Mouse (Mus musculus) monocyte, adult 2 months (primary cell): ENCODE results near the gene Ephx1.
"Not testable (repeated sequence)": the region's sequence is repeated elsewhere in the genome, so short reads cannot be mapped to it uniquely, and the experiment has no call there.

Experiments used
- DNase-seq, 2 experiments: peaks; one replicate each; pipeline ENCODE4 v3.0.0; 2022; ENCODE audit warnings: low spot score in 2 of 2, low read depth in 1 of 2

Ephx1 gene

DNA sequence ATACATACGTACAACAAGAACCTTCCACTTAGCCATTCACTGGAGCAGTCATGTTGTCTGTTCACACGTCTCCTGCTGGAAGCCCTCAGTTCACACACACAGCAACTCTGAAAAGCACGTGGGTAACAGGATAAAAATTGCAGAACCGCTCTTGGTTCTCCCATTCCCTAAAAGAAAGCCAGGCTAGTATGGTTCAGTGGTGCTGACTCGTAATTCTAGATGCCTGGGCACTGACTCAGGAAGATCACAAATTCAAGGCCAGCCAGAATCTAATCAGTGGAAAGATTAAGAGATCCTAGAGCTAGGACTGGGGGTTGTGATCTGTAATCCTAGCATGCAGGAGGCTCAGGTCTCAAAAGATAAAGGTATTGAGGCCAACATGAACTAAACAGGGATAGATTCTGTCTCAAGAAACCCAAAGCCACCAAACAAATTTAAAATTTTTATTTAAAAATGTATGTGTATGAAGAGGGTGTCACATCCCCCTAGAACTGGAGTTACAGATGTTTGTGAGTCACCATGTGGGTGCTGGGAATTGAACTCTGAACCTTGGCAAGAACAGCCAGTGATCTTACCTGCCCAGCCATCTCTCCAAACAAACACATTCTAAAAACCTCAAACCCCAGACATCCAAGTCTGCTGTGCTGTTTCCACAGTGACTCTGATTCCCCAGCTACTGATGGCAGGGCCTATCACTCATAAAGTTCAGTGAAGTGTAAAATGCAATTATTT lies at the start of gene Ephx1:
TSS of gene Ephx1 (minus strand) at position 149 of the 732 bp plus-strand sequence.
- no peak for DNase-seq

DNA sequence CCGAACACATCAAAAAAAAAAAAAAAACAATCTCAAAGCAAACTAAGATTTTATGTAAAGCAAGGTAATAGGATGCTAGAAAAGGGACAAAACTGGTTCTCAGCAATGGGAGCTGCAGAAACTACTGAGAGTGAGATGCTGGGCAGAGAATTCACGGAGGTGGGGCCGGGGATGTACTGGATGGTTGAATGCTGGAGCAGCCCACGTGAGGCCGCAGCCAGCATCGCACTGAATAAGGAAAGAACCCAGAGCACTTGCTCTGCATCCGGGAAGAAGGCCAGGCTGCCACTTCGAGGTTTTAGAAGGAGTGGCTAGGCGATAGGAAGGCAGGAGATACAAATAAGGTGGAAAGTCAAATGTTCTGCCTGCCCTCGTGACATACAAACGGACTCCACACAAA lies 49.0 kb upstream of the Ephx1 start:
- DNase-seq, result no peak

DNA sequence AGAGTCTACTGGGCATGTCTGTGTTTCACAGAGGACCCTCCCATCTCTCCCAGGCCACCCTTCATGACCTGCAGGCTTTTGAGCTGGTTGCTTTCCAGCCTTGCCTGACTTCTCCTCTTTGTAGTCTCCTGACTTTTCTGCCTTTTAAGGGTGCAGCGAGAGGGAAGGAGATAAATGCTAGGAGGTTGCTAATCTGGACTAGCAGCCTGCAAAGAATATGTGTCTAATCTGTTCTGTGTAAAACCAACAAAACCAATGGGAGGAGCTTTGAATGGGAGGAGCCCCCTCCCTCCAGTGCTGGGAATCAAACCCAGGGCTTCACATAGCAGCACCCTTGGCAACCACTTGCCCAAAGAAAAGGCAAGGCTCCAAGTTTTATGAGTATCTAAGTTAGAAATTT lies 47.6 kb upstream of the Ephx1 start:
- DNase-seq, result no peak

DNA sequence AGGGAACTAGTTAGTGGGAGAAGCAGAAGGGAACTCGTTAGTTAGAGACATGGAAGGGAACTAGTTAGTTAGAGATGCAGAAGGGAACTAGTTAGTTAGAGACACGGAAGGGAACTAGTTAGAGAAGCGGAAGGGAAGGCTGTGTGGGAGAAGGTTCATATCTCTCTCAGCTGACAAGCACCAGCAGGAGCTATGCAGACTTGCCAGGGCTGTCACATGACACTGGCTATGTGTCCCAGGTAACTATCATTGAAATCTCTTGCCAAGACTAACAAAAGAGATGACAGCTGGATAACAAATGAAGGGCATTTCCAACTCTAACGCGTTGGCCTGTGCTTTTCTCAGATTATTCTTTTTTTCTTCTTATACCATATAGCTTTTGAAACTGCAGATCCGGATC lies 43.9 kb upstream of the Ephx1 start:
- no peak for DNase-seq

DNA sequence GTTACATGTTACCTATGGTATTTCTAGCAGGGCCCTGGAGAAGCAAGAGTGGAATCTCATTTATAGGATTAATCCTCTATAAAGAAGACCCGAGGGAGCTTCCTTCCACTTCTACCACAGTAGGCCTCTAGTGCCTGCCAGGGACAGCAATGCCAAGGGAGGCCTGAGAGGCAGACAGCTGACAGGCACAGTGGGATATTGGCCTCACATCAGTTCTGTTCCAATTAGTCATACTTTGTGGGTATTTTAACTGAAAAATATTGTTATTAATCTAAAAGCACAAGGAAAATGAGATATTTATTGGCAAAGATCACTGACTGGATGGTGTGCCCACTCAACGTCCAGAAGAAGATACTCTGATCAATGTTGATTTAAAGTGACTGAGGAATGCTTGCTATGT lies 43.3 kb upstream of the Ephx1 start:
- DNase-seq, result no peak

DNA sequence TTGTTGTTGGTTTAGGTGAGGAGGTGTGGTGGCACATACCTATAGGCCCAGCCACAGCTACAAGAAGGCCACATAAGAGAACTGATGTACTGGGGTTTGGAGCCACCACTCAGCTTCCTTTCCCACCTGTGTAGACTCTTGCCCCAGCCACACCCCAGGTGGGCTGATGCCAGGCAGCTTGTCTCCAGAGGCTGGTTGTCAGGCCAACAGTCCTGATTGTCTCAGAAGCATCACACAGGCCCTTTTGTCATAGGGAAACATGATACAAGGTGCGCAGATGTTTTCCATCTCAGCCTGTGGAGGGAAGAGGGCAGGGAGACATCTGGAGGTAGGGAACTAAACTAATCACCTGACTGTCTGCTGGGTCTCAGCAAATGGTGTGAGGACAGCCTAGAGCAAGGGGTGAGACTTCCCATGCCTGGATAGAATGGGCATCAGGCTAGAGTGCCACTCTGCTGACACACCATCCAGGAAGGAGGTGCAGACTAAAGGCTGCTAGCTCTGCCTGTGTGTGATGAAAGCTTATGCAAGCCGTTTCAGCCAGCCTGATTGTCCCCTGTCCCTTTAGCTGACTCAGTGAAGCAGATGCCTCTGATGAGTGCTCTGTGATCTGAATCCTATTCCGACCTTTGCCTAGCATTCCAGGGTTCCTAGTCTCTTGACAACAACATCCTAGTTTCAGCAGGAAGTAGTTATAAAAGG lies 41.2 kb upstream of the Ephx1 start:
- DNase-seq, result no peak

DNA sequence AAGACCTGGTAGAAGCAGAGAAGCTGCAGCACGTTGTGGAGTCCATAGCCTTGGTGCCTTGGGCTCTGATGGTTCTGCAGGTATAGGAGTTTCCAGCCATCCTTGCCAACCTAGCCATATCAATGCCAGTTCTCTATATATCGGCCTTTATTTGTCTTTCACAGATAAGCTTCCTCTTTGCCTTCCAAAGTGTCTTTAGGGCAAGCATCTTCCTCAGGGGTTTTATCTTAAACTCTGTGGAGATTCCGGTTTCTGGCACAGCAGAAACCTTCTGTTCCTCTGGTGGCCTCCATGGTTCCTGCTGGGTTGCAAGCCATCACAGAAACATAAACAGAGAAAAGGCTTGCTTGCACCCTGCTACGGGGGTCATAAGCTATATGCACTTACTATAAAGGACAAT lies 32.2 kb upstream of the Ephx1 start:
- DNase-seq, result no peak

DNA sequence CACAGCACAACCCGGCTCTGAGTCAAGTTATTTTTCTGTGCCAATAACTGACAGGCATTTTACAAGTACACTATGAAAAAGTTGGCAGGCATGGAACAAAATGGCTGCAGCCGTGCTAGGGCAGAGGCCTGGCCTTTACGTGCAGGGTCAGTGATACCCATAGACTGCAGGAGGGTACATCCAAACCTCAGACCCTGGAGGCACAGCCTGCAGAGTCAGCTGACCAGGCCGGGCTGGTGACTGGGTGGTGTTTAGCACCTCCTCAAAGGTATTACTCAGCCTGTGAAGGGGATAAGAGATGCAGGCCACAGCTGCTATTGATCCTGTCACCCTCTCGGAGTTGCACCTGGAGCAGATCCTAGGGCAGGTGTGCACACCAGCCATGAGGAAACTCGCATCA lies 30.2 kb upstream of the Ephx1 start, which contains the start of gene 9130409I23Rik:
TSS of gene 9130409I23Rik (plus strand) at position 301 of the 400 bp plus-strand sequence.
- no peak for DNase-seq

DNA sequence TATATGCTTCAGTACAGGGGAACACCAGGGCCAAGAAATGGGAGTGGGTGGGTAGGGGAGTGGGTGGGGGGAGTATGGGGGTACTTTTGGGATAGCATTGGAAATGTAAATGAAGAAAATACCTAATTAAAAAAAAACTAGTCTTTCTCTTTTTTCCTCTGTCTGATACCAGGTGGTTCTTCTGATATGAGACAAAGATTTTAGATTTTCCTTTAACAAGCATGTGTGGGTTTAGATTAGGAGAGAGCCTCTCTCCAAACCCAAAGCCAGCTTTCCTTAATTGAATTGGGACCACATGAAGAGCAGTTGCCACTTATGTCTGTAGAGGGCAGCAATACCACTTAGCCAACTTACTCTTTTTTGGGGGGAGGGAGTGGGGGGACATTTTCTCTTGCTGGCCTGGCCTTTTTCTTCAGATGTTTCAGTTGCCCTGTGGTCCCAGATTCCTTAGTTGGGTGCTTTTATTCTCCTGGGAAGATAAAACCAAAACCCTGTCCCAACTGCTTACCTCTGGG lies 28.7 kb upstream of the Ephx1 start:
- no peak for DNase-seq

DNA sequence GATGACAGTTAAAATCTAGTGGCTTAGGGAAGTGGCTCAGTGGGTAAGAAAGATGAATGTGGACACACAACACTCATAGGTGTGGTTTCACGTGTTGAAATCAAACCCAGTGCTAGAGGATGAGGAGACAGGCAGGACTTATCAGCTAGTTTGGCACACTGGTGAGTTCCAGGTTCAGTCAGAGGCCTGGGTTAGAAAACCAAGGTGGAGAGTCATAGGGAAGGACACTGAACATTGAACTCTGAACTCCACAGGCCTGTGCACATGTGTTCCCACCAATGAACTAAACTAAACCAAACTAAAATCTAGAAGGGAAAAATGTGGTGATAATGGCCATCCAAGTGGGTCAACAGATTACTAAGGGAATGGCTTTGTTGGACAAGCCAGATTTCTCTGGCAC lies 26.8 kb upstream of the Ephx1 start:
- DNase-seq, result no peak

DNA sequence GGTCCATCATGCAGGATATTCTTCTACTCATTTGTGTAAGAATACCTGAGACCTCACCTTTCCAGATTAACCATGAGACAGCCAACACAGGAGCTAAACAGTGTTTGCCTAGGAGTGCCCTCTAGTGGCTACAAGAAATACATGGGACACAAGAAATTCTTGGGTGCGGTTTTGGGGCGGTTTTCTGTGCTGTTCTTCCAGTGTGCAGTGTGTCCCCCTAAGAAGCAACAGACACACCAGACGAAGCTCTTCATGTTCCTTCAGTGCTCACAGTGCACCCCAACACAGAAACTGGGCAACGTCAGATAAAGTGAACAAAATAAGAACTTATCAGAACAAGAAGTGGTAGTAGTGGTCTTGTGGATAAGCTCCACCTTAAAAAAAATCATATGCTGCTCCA lies 18.9 kb upstream of the Ephx1 start:
- no peak for DNase-seq

DNA sequence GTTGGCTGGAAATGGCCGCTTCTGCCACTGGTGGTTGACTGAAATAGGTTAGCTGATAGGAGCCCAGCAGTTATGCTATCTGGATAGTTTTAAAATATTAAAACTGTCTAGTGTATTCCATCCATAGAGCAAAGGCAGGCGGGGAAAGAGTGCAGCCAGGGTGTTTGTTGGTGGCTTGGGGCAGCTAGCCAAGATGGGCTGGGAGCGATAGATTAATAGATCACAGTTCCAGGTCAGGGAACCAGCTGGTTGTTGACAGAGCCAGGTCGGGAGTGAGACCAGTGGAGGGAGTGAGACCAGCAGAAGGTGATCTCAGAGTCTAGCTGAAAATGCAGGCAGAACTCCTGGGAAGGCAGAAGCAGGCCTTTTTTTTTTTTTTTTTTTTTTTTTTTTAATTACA lies 16.9 kb upstream of the Ephx1 start:
- no peak for DNase-seq

DNA sequence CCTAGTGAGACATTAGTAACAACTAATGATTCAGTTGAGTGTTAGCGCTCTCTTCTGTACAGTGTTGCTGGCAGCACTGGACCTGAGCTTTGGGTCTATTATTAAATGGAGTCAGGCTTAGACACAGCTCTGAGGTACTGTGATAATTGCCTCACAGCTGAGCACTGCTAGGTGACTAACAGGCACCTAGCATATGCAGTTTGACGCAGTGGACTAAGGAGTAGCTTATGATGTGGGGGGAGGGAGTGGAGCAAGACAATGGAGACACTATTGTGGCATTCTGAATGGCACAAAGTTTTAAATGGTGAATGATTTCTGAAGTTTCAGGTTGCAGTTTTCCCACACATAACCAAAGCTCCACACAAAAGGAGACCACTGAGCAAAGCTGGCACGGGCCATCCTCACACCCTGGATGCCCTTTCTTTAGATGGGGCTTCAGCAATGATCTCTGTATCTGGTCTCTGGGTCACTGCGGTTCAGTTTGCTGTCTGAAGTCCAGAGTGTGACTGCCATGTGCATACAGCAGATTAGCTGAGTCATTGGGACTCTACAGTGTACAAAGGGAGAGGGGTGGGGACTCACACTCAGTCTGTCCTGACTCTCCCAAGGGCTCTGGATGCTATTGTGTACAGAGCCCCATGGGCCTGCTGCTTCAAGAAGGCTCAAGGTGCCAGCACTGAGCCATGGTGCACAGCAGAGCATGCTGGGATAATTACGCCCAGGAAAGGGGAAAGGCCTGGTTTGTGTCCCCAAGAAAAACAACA lies 14.5 kb upstream of the Ephx1 start:
- DNase-seq, result not testable (repeated sequence)

DNA sequence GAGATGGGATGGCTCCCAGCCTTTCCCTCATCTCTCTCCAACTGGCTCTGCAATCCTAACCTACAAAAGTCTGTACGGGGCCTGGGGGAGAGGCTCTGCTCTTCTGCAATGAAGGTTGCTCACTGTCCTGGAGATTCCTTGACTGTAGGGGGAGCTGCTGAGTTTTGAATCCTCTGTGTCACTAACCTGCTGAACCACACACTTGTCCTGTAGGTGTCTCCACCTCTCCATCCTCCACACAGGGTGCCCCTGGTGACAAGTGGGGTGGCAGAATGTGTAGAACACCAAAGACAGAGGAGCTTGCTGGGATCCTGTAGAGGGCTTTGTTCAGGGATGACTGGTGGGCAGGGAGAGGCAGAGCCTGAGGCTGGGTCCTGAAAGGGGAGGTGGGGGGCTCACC lies 1.6 kb upstream of the Ephx1 start:
- DNase-seq, result no peak

DNA sequence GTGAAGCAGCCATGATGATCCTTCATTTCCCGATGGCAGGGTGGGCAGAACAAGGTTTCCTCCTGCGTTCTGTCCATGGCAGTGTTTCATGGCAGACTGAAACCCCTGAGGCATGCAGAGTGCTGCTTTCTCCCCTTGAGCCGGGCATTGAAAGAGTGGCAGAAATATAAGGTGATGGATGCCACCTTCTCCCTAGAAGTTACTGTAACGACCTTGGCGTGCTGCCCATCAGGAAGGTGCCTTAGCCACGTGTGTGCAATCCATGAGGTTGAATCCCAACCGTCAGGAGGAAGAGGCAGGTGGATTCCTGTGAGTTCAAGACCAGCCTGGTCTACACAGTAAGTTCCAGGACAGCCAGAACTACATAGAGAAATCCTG lies 773 bp upstream of the Ephx1 start:
- DNase-seq, result no peak

DNA sequence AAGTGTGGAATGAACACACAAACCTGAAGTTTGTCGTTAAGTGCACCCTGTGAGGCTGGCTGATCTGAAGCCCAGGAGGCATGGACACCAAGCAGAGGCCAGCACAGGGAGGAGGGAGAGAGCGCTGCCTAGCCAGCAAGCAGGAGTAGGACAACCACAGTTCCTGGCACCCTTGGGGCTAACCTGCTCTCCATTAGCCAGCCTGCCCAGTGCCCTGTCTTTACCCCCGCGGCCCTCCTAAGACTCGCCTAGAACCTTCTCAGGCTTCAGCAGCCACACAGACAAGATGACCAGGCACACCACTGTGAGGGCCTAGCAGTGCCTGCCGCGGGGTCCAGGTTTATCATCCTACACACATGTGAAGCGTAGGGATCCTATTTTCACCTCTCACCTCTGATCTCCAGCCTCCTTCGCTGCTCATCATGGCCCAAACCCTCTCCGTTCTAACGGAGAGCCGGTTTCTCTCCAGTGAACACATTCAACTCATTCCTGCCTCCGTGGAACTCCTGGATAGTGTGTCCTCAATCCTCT lies 2.7 kb downstream of the Ephx1 start:
- no peak for DNase-seq

DNA sequence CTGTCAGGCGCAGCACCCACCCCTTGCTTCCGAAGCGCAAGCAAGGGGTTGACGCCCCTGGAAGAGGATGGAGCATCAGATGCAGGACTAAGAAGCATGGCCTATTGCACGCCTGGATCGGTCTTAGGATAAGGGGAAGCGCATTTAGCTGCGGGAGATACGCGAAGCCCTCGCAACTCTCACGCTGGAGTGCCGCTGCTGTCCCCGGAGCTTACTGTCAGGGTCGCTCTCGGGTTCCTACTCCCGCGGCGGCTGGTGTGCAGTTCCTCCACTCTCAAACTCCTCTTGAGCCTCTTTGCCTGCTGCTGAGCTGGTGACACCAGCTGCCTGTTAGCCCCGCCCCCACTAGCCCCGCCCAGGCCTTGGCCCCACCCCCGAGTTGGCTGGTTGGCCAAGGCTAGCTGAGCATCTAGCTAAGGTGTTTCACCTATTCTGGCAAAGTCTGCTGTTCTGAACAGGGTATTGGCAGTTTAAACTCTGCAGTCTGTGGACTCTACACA lies 3.4 kb downstream of the Ephx1 start:
- DNase-seq, result peak in 1 of 2 experiments; percentile 49

DNA sequence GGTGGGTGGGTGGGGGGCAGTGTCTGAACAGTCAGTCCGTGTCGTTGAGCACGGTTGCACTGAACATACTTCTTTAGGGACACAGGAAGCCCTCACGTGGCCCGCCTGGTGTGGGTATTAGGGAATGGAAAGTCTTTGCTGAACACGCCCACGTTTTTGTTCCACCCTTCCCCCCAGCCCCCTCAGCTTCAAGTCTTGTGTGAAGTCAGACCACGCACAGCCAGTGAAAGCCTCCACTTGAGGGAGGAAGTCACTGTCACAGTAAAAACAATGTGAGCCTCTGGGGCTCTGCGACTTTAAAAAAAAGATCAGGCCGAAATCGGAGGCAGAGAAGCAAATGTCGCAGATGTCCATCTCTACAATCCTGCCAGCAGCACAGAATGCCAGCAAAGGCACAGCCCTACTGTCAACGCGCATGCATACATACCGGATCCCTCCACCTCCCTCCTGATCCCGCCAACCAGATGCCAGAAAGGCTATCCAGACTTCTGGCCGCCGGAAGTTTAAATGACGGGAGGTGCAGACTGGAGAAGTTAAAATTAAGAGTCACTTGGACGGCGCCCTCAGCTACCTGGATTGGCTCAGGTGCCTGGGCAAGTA lies 4.1 kb downstream of the Ephx1 start:
- DNase-seq, result no peak

DNA sequence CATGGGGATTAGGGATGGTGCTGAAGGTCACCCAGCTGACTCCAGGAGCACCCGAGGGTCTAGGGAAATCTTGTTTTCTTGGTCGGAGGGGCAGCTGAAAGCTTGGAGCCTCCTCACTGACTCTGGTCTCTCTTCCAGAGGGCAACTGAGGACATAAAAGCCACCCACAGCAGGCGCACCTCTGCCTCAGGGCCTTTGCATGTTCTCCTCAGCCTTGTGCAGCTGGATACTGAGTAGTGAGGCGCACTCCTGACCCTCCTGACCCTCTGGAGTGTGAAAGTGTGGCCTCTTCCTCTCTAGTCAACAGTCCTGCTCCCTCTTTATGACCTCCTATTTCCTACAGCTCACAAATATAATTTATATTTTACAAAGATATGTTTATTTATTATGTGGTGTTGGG lies 4.7 kb downstream of the Ephx1 start:
- DNase-seq, result no peak

DNA sequence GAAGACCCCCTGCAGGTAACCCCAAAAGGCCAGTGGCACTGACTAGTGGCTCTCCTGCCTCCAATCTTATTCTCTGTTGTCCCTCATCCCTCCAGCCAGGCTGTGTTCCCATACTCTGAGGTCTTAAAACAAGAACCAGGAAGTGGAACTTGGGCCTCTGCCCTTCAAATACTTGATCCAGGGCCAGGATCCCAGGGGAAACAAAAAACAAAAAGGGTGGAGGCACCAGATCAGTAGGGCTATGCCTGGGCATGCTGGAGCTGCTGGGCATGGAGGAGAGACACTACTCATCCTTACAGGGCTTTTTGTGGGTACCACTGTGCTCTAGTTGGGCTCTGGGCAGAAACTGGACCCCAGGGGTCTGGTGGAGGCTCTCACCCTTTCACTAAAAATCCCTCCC lies 5.1 kb downstream of the Ephx1 start:
- DNase-seq, result no peak
